Comparison of ENCODE assay signal across 9 mouse cellular contexts in genomic region chr7:61837240-61837639, GRCm38 (mm10).
A peak's percentile ranks its signal among the peaks of the same experiment; 100 is the strongest.
DNase-seq lines count a peak whose midpoint lies in the region; ATAC-seq and TF ChIP-seq lines count a peak whose summit lies in the region.
"Had no signal": no experiment of that assay in that cellular context is flagged by ENCODE, and none has a peak within 500 bp of the region (broad histone marks: within the 10 kb centered on the region; RNA-seq: fewer than 3 reads in every experiment).

No protein-coding gene starts in this region.

- H3K4me3 ChIP-seq in kidney, embryonic 14.5 days (ENCODE audit: low read length), result no peak overlapping the region
- H3K4me3 ChIP-seq in kidney, adult 2 months (ENCODE audit: insufficient read depth, low read depth, low read length), result no peak overlapping the region
- H3K4me3 ChIP-seq in hindbrain, embryonic 13.5 days, result no peak overlapping the region
- H3K4me3 ChIP-seq: heart, embryonic 15.5 days had no signal

- no peak overlapping the region for H3K4me2 ChIP-seq in kidney, embryonic 14.5 days (replicated peaks; ENCODE audit: low read depth, low read length)
- H3K4me2 ChIP-seq in hindbrain, embryonic 13.5 days, result no peak overlapping the region
- H3K4me2 ChIP-seq: heart, embryonic 15.5 days had no signal

- H3K27me3 ChIP-seq in kidney, embryonic 14.5 days (ENCODE audit: control insufficient read depth, insufficient read depth, low read length), result no peaks in the 10 kb centered on the region
- H3K27me3 ChIP-seq in kidney, adult 2 months (replicated peaks; ENCODE audit: control insufficient read depth, insufficient read depth, low read length), result no peaks in the 10 kb centered on the region
- H3K27me3 ChIP-seq in hindbrain, embryonic 13.5 days, result no peaks in the 10 kb centered on the region
- H3K27me3 ChIP-seq: heart, embryonic 15.5 days had no signal

- no peak for TF ChIP-seq POLR2A in kidney, adult 2 months (IDR thresholded peaks at IDR 0.05; ENCODE audit: low read depth, low read length)

- no peaks in the 10 kb centered on the region for H3K9me3 ChIP-seq in kidney, embryonic 14.5 days (ENCODE audit: control insufficient read depth, low read length)
- 0 out of 2 replicates have a peak, but pooled peaks cover 2% of the 10 kb centered on the region for H3K9me3 ChIP-seq in hindbrain, embryonic 13.5 days
- H3K9me3 ChIP-seq: heart, embryonic 15.5 days had no signal

- H3K4me1 ChIP-seq in kidney, embryonic 14.5 days (ENCODE audit: control insufficient read depth, insufficient read depth, low read length), result no peaks in the 10 kb centered on the region
- H3K4me1 ChIP-seq in kidney, adult 2 months (ENCODE audit: control insufficient read depth, insufficient read depth, low read length), result no peaks in the 10 kb centered on the region
- no peaks in the 10 kb centered on the region for H3K4me1 ChIP-seq in hindbrain, embryonic 13.5 days (replicated peaks)
- H3K4me1 ChIP-seq: heart, embryonic 15.5 days had no signal

- ATAC-seq in kidney, embryonic 14.5 days (ENCODE audit: low FRiP score, low TSS enrichment), result peak; percentile 92
- ATAC-seq in hindbrain, embryonic 13.5 days (ENCODE audit: low FRiP score), result peak; percentile 98

- no peak overlapping the region for H3K9ac ChIP-seq in kidney, embryonic 14.5 days (ENCODE audit: low read depth, low read length)
- no peak overlapping the region for H3K9ac ChIP-seq in hindbrain, embryonic 13.5 days
- H3K9ac ChIP-seq: heart, embryonic 15.5 days had no signal

- H3K36me3 ChIP-seq in kidney, embryonic 14.5 days (ENCODE audit: control insufficient read depth, insufficient read depth, low read length), result no peaks in the 10 kb centered on the region
- no peaks in the 10 kb centered on the region for H3K36me3 ChIP-seq in kidney, adult 2 months (ENCODE audit: control insufficient read depth, insufficient read depth, low read length)
- H3K36me3 ChIP-seq in hindbrain, embryonic 13.5 days, result peaks cover 7% of the 10 kb centered on the region; the same call in 1 of the 2 replicates
- H3K36me3 ChIP-seq: heart, embryonic 15.5 days had no signal

- no peak for DNase-seq in kidney, adult 2 months
- peak; percentile 27 for DNase-seq in cerebellum, adult 9-11 months
- peak; percentile 50 for DNase-seq in mesoderm, embryonic 11.5 days (ENCODE audit: low read depth, low spot score)
- no peak for DNase-seq in spleen, postnatal 10 days (ENCODE audit: low spot score in 2 of 2)
- DNase-seq in spleen, adult 18-20 months, result no peak
- no peak for DNase-seq in urinary bladder, adult 18-20 months (ENCODE audit: low spot score in 2 of 2)

- no peak for TF ChIP-seq CTCF in kidney, adult 2 months (conservative IDR thresholded peaks at IDR 0.05; ENCODE audit: insufficient read depth, insufficient read length, low read depth, low read length)

- no peak overlapping the region for H3K27ac ChIP-seq in kidney, embryonic 14.5 days (ENCODE audit: low read depth, low read length)
- no peak overlapping the region for H3K27ac ChIP-seq in kidney, adult 2 months (ENCODE audit: insufficient read depth, low read depth, low read length)
- peak overlapping the region; percentile 83 for H3K27ac ChIP-seq in hindbrain, embryonic 13.5 days
- H3K27ac ChIP-seq: heart, embryonic 15.5 days had no signal

Comparison
In these comparisons a context has a peak if more than half of its experiments do, and no peak if none do; other contexts are left out.
1. DNase-seq: peak in cerebellum, adult 9-11 months (single experiment) and mesoderm, embryonic 11.5 days (single experiment); none in kidney, adult 2 months (single experiment), spleen, postnatal 10 days (0 of 2), spleen, adult 18-20 months (0 of 2) and urinary bladder, adult 18-20 months (0 of 2).